Mouse (Mus musculus) thymus, postnatal 25 days (tissue): Measurements from ENCODE around the gene Ctns.

ENCODE experiments used
- DNase-seq: peaks from one replicate; pipeline ENCODE4 v3.0.0; 2022

Ctns gene

GRCm38 (mm10) chr11:73193047-73193446 lies 5.8 kb downstream of the Ctns start:
- DNase-seq, result no peak

DNA sequence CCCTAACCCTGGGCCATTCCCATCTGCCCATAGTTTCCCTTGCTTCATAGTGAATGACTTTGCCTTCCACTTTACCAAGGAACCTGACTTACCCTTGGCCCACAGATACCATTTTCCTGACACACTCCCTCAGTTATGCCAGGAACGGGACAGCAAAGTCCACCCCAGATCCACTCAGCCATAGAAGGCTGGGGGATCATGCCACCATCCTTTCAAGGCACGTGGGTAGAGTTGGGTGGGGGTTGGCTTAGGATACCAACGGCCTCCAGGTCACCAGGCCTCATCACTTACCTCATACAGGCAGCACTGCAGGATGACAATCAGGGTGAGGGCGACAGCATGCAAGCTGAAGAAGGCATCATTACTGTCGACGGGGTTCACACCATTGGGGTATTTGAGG lies 11.6 kb downstream of the Ctns start:
- DNase-seq, result no peak

- DNase-seq, result no peak
Measured at GRCm38 (mm10) chr11:73185872-73186615, 12.8 kb downstream of the Ctns start.

DNA sequence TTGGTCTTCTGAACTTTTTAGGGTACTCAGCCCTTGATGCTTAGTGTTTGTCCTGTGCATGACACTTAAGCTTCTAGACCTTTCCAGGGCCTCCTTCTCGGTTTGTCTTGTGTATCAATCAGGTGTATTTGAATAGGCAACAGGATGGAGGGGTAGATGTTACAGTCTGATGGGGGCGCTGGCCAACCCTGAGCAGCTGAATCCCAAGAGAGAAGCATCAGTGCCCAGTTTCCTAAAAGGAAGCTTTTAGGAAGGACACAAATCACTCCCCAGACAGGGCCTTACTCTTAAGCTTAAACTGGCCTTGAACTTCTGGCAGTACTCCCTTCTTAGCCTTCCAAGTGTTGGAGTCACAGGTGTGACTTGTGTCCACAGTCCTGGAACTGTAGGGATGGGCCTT lies 20.9 kb downstream of the Ctns start:
- DNase-seq, result no peak

DNA sequence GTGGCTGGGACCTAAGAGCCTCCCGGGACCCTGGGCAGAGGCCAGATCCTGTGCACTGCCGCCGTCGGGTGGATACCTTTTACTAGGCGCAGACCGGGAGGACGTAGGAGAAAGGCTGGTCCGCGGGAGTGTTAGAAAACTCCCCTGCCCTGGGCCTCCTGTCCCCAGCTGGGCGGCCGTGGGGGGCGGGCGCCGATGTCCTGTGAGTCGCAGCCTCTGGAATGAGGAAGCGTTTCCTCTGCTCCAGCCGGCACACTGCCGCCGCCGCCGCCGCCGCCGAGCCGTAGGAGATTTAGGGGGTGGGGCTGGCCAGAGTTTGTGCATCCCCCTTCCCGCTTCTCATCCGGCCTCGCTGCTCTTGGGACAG lies 21.4 kb downstream of the Ctns start:
- DNase-seq, result peak; percentile 45

DNA sequence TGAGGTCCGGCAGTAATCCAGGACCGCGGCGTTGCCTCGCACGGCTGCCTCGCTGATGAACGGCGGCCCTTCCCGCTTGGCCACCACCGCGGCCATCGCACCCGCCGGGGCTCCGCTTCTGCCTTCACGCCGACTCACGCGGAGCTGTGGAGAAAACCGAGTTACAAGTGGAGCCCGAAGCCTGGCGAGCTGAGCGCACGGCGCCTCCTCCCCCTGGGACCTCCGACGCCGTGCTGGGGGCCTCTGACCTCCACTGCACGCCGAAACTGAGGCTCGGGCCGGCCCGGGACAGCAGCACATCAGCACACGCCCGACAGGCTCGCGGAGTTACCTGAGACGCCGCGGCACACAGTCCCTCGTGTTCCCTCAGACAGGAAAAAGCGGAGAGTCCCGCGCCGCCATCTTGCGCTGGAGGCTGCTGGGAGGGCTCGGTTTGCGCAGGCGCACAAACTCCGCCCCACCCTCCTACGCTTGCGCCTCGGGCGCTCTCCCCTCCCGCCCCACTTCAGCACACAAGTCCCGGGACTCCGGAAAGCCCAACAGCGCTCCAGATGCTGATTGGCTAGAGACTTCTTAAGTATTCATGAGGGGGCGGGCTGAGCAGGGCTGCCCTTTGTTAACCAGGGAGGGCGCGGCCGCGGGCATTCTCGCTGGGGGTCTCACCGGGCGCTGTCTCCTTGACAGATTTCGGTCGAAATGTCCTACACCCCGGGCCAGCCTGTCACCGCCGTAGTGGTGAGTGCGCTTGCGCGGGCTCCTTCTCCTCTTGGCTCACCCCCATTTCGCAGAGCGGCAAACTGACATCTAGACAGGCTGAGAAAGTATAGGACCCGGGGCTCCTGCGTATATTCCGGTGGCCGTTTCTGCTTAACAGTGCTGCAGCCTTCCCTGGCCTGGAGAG lies 22.0 kb downstream of the Ctns start, which contains the start of the genes Emc6 and Tax1bp3:
TSS of gene Emc6 (minus strand) at position 430 of the 901 bp plus-strand sequence.
TSS of gene Tax1bp3 (plus strand) at position 476 of the 901 bp plus-strand sequence.
- DNase-seq, result peak; percentile 96

- no peak for DNase-seq
Measured at GRCm38 (mm10) chr11:73176186-73176585, 22.7 kb downstream of the Ctns start.

- no peak for DNase-seq
Measured at GRCm38 (mm10) chr11:73175612-73176011, 23.2 kb downstream of the Ctns start.

DNA sequence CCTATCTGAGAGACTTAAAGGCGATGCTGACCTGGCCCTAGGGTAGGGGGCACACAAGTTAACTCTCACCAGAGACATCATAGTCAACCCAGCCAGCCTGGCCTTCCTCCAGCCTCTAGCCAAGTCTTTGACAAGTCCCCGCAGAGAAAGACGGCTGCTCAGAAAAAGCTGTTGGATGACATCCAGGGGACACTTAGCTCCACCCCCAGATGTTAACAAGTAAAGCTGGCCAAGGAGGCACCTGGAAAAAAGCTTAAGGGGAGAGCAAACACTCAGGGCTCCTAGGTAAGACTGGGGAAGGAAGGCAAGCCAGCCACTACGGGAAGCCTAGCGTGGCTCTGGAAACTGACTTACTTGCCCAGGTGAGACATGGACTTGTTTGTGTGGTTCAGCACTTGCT lies 26.7 kb downstream of the Ctns start:
- no peak for DNase-seq

DNA sequence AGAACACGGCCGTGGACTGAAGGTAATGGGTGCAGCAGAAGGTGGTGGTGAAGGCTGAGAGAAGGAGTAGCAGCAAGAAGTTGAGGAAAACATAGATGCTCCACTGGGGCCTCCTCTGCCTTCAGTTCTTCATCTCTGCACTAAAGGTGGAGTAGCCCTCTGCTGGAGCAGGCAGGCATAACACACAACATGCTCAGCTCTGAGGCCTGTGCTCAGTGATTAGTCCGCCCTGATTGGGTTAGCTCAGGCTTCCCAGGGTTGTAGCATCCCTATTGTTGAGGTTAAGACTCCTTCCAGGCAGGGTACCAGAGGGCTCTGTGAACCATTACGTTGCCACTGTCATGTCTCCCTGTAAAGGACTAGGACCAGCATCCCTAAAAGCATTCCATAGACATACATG lies 29.6 kb downstream of the Ctns start:
- peak; percentile 65 for DNase-seq

DNA sequence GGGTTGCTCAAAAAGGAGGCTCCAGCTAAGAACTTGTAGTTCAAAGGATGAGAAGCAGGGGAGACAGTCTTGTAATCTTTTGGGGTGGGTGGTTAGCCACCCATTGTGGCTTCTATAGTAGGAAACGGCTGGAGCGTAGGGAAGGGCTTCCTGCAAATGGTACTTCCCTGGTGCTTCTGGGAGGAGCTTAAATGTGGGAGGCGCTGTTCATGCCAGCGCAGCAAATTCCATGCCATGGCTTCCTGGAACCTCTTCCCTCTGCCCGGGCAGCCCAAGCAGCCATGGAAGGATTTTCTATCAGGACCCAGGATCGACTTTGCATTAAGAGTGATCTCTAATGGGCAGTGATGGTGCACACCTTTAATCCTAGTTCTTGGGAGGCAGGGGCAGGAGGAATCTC lies 30.3 kb downstream of the Ctns start:
- no peak for DNase-seq

DNA sequence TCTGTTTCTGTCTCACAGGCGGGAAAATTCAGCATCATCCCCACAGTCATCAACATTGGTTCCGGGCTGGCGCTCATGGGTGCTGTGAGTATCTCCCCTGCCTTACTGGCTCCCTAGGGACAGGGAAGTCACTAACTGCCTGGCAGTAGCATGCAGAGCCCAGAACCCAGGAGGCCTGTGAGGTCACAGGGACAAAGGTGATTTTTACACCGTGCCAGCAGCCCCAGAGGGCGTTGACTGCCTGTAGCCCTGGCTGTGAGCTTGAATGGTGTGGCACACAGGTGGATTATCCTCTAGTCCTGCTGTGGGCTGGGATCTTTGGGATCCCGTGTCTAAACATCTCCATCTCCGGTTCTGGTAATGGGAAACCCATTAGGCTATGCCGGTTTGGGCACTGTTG lies 30.8 kb downstream of the Ctns start:
- no peak for DNase-seq

DNA sequence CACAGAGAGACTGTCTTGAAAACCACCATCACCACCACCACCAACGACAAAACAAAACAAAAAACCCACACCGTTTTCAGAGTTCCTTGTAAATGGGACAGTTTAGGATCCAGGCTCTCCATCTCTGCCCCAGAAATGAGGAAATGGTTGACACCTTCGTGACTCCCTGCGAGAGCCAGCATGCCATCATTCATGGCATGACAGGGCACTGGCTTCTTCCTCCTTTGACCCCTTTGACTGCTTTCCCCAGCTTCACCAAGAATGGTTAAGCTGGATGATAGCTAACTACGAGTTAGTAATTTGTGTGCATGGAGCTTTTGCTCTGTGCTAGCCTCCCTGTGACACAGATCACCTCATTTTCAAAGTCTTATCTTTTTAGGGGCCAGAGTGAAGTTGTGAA lies 36.6 kb downstream of the Ctns start:
- no peak for DNase-seq

- no peak for DNase-seq
Measured at GRCm38 (mm10) chr11:73161616-73162015, 37.2 kb downstream of the Ctns start.

DNA sequence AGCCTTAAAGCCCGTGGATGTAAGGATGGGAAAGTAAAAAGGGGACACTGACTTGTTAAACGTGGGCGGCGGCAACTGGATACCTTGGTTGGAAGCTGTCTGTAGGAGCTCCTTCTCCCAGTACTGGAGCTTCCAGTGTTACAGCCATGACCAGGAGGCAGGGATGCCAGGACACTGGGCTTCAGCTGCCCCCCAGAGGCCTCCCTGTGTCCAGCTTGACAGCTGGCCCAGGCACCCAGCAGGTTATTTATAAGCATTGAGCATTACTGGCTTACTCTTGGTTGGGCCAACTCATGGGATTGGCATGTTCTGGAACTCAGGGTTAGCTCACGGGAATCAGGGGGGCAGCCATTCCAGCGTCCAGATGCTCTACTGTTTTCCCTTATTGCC lies 38.0 kb downstream of the Ctns start:
- no peak for DNase-seq

- no peak for DNase-seq
Measured at GRCm38 (mm10) chr11:73159957-73160810, 38.7 kb downstream of the Ctns start, which contains the start of gene P2rx5. Gene P2rx5 (plus strand): TSS chr11:73160421.

DNA sequence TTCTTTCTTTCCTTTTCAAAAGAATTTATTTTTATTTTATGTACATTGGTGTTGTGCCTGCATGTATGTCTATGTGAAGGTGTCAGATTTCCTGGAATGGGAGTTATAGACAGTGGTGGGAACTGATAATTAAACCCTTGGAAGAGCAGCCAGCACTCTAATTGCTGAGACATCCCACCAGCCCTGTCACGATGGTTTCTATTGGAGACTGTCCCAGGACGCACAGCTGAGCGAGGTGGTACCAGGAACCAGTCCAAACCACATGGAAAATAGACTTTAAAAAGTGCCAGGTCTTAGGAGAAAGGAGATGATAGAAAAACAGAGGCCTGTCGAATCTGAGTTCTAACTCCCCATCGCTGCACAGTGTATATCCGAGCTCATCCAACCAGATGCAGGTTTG lies 43.8 kb downstream of the Ctns start:
- DNase-seq, result no peak

DNA sequence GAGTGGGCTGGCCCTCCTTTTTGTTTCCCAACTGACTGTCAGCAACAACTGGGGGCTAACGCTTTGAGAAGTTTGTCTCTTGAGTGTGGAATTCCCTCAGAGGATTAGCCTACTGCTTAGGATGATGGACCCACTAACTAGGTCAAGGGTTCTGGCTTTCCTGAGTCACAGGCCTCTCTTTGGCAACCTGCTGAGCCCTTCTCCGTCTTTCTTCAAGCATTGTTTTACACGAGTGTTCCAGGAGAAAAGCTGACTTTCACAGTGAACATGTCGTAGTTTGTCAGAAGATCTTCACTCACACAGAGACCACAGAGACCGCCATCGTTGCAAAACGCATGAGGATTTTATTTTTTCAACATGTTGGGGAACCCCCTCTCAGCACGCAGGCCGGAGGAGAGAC lies 50.6 kb downstream of the Ctns start:
- DNase-seq, result no peak

- no peak for DNase-seq
Measured at GRCm38 (mm10) chr11:73146975-73147365, 51.9 kb downstream of the Ctns start.

DNA sequence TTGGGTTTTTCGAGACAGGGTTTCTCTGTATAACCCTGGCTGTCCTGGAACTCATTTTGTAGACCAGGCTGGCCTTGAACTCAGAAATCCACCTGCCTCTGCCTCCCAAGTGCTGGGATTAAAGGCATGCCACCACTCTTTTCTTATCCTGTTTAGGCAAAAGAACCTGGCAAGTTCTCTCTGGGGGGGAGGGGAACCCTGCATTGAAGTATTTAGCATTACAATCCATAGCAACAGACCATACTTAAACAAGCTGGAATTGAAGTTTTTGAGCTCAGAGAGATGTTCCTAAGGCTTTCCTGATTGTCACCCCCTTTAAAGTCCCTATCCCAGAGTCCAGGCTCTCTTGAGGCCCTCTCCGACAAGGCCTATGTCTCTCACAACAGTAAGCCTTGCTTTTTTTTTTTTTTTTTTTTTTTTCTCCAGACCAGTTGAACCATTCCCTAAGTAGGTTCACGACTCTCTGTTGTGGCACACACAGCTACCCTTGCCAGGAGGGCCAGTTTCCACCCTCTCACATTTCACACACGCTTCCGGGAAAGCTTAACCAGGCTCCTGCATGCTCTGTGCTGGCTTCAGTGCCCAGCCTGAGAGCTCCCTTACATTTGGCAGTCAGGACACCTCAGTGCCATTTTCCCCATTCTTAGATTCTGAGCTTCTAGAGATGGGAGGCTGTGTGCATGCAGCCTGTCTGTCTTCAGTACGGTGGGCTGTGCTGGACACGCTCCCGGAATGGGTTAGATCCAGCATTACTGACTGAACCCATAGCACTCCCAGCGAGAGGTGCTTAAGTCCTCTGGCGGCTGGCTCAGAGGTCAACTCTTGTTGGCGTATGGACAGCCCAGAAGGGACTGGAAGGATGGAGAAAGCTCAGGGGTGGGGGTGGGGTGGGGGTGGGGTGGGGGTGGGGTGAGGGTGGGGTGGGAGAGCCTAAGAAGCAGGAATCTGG lies 52.5 kb downstream of the Ctns start:
- no peak for DNase-seq

DNA sequence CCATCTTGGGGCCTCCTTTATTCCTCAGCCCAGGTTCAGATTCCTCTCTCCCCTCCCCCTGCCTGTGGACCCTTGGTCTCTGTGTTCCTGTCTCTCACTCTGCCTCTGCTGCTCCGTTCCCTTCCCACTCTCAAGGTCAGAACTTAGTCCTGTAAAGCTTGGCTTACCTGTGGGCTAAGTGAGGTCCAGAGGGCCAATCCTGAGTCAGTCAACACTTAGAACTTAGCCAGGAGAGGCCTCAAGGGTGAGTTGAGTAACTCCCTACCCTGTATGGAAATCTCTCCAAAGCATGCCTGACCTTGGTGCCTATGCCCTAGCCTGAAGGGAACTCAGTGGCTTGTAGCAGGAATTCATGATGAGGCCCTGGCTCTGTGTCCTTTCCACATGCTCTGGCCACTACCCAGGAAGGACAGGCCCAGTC lies 54.6 kb downstream of the Ctns start:
- DNase-seq, result no peak
